Comparison of ENCODE assay signal across 22 mouse cellular contexts in genomic region chr6:101287077-101287476, GRCm38 (mm10).
A peak's percentile ranks its signal among the peaks of the same experiment; 100 is the strongest.
DNase-seq lines count a peak whose midpoint lies in the region; ATAC-seq and TF ChIP-seq lines count a peak whose summit lies in the region.
"Had no signal": no experiment of that assay in that cellular context is flagged by ENCODE, and none has a peak within 500 bp of the region (broad histone marks: within the 10 kb centered on the region; RNA-seq: fewer than 3 reads in every experiment).

No protein-coding gene starts in this region.

- H3K4me3 ChIP-seq in heart, embryonic 10.5 days, result no peak overlapping the region
- no peak overlapping the region for H3K4me3 ChIP-seq in thymus, adult 2 months (ENCODE audit: control insufficient read depth, insufficient read depth, low read length)
- H3K4me3 ChIP-seq: forebrain, embryonic 10.5 days; forebrain, embryonic 13.5 days; heart, adult 2 months; hindbrain, embryonic 10.5 days; hindbrain, embryonic 13.5 days had no signal

- no peaks in the 10 kb centered on the region for H3K36me3 ChIP-seq in heart, embryonic 10.5 days
- H3K36me3 ChIP-seq in thymus, adult 2 months (ENCODE audit: control insufficient read depth, insufficient read depth, low read length), result no peaks in the 10 kb centered on the region
- H3K36me3 ChIP-seq: forebrain, embryonic 10.5 days; hindbrain, embryonic 10.5 days; hindbrain, embryonic 13.5 days had no signal

- CTCF ChIA-PET in Patski (lab: Charles Lee), result no interaction called here

- no peak for TF ChIP-seq POLR2A in thymus, adult 2 months (IDR thresholded peaks at IDR 0.05; ENCODE audit: control insufficient read depth, extremely low read depth, insufficient read depth, low read length, poor library complexity)

- 95% methylated on average over 2 of the region's 2 CpGs for WGBS in heart, embryonic 10.5 days
- WGBS in thymus, adult 2 months, result 41% methylated on average over 2 of the region's 2 CpGs

- H3K27ac ChIP-seq in heart, embryonic 10.5 days, result no peak overlapping the region
- H3K27ac ChIP-seq in thymus, adult 2 months (ENCODE audit: control insufficient read depth, insufficient read depth, low read length), result no peak overlapping the region
- H3K27ac ChIP-seq: forebrain, embryonic 10.5 days; forebrain, embryonic 13.5 days; heart, adult 2 months; hindbrain, embryonic 10.5 days; hindbrain, embryonic 13.5 days had no signal

- peak; percentile 13 for DNase-seq in heart, adult 11 months
- no peak for DNase-seq in heart, embryonic 10.5 days (ENCODE audit: low spot score)
- DNase-seq in Patski (ENCODE audit: low read depth, low spot score), result no peak
- no peak for DNase-seq in thymus, adult 2 months
- no peak for DNase-seq in thymus, postnatal 14 days
- DNase-seq in left cerebral cortex, adult 11 months (ENCODE audit: low spot score), result no peak
- DNase-seq: adrenal gland, adult 8-10 months; adrenal gland, postnatal 25 days; cerebellum, adult 11-12 months; cerebellum, adult 8-10 months; cerebellum, postnatal 10 days; cerebellum, postnatal 36 days; gastrocnemius, postnatal 10 days; heart, adult 2 months had no signal

- ATAC-seq in Patski, result no peak
- ATAC-seq in hematopoietic stem cell, adult 5-6 weeks (replicated peaks in 1 of 2; ENCODE audit: insufficient read depth in 1 of 2, low FRiP score in 2 of 2, low TSS enrichment in 1 of 2, low read depth in 1 of 2, poor library complexity in 2 of 2, severe bottlenecking in 2 of 2), result peak; percentile 15 to 36; a peak in 3 of 4 replicates
- ATAC-seq: activated CD4-positive, CD25-positive, alpha-beta regulatory T cell, adult 4 months; forebrain, embryonic 13.5 days; forebrain, embryonic 16.5 days; hindbrain, embryonic 16.5 days had no signal

- TF ChIP-seq CTCF in Patski (IDR thresholded peaks at IDR 0.05), result peak; percentile 8
- TF ChIP-seq CTCF in thymus, adult 2 months (IDR thresholded peaks at IDR 0.05; ENCODE audit: borderline replicate concordance, control insufficient read depth, extremely low read depth, insufficient read depth, low read length, poor library complexity), result no peak

- no peaks in the 10 kb centered on the region for H3K27me3 ChIP-seq in heart, embryonic 10.5 days (ENCODE audit: insufficient read depth, poor library complexity, severe bottlenecking)
- H3K27me3 ChIP-seq in Patski, result no peaks in the 10 kb centered on the region
- H3K27me3 ChIP-seq in thymus, adult 2 months (ENCODE audit: control insufficient read depth, insufficient read depth, low read length), result no peaks in the 10 kb centered on the region

- in situ Hi-C loops in Patski (cut with MboI; ENCODE audit: low pct_unique_long_range_greater_than_20kb), result no loop called here

- peaks cover 58% of the 10 kb centered on the region for H3K4me1 ChIP-seq in heart, embryonic 10.5 days
- H3K4me1 ChIP-seq in thymus, adult 2 months (replicated peaks; ENCODE audit: control insufficient read depth, insufficient read depth, low read length), result no peaks in the 10 kb centered on the region

- no peaks in the 10 kb centered on the region for H3K9me3 ChIP-seq in heart, embryonic 10.5 days
- H3K9me3 ChIP-seq: forebrain, embryonic 10.5 days; forebrain, embryonic 13.5 days; hindbrain, embryonic 10.5 days; hindbrain, embryonic 13.5 days had no signal

- POLR2A ChIA-PET in Patski (lab: Charles Lee), result no interaction called here
